Mouse (Mus musculus): ENCODE results near the gene Gm11111. TPM values are rescaled to one million over a fixed set of nuclear protein-coding genes. Genes with fewer than 3 reads are reported as not detected.

The Gm11111 gene
- polyA plus RNA-seq, 1 experiment, result not detected

DNA sequence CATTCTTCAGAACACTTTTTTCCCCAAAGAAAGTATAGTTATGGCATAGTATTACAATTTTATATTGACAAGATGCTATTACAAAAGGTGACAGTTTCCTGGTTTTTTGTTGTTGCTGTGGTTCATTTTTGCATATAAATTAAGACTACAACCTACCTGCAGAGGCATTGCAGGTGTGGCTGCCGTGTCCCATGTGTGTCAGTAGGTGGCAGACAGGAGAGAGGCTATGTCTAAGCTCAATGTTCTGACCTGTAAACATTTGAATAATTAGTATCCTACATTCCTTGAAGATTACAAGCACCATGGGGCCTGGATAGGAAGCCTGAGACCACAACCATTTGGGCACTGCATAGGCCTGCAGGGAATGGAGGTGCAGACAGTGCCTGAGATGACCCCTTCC, 11.2 kb upstream of the Gm11111 start:
- Histone ChIP-seq H3K27me3 (ENCODE audit: control insufficient read depth, insufficient read depth, low read length, poor library complexity, severe bottlenecking) (no peaks in the 10 kb centered on the region), H3K9ac (ENCODE audit: low read depth, poor library complexity, severe bottlenecking) (no peak overlapping the region), H3K27ac (ENCODE audit: insufficient read depth, low read length) (no peak overlapping the region), H3K36me3 (ENCODE audit: control insufficient read depth, insufficient read depth, low read length, poor library complexity, severe bottlenecking) (no peaks in the 10 kb centered on the region), H3K4me1 (ENCODE audit: control insufficient read depth, insufficient read depth, low read length) (no peaks in the 10 kb centered on the region), H3K9me3 (replicated peaks; ENCODE audit: control insufficient read depth, insufficient read depth, low read length, poor library complexity, severe bottlenecking) (no peaks in the 10 kb centered on the region), H3K4me3 (ENCODE audit: low read depth, low read length) (no peak overlapping the region)
- no peak for TF ChIP-seq EP300 (IDR thresholded peaks at IDR 0.05; ENCODE audit: insufficient read depth, low read depth, low read length)
- peak; percentile 30 for TF ChIP-seq CTCF (IDR thresholded peaks at IDR 0.05; ENCODE audit: low read depth, low read length)
- no peak for TF ChIP-seq POLR2A (IDR thresholded peaks at IDR 0.05; ENCODE audit: insufficient read depth, low read length)

DNA sequence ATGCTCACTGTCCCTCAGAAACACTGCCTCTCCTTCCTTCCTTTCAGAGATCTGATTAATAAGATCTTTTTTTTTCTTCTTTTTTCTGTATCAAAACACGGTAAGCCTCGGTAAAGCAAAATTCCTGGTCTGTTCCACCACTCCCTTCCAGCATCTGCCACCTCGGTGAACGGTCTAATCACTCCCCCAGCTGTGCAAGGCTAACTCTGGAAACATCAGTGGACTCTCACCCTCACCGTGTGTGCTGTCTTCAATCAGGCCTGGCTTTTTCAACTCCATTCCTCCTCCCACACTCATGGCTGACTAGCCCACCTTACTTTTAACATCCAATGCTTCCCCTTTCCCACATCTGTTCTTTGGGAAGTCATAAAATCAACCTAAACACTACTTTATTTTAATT, 2.2 kb upstream of the Gm11111 start:
- TF ChIP-seq EP300 (IDR thresholded peaks at IDR 0.05; ENCODE audit: insufficient read depth, low read depth, low read length) (no peak), POLR2A (IDR thresholded peaks at IDR 0.05; ENCODE audit: insufficient read depth, low read length) (no peak), CTCF (IDR thresholded peaks at IDR 0.05; ENCODE audit: low read depth, low read length) (no peak)
- Histone ChIP-seq H3K4me1 (ENCODE audit: control insufficient read depth, insufficient read depth, low read length) (no peaks in the 10 kb centered on the region), H3K27me3 (ENCODE audit: control insufficient read depth, insufficient read depth, low read length, poor library complexity, severe bottlenecking) (no peaks in the 10 kb centered on the region), H3K27ac (ENCODE audit: insufficient read depth, low read length) (no peak overlapping the region), H3K9me3 (replicated peaks; ENCODE audit: control insufficient read depth, insufficient read depth, low read length, poor library complexity, severe bottlenecking) (no peaks in the 10 kb centered on the region), H3K36me3 (ENCODE audit: control insufficient read depth, insufficient read depth, low read length, poor library complexity, severe bottlenecking) (no peaks in the 10 kb centered on the region), H3K9ac (ENCODE audit: low read depth, poor library complexity, severe bottlenecking) (no peak overlapping the region), H3K4me3 (ENCODE audit: low read depth, low read length) (no peak overlapping the region)

DNA sequence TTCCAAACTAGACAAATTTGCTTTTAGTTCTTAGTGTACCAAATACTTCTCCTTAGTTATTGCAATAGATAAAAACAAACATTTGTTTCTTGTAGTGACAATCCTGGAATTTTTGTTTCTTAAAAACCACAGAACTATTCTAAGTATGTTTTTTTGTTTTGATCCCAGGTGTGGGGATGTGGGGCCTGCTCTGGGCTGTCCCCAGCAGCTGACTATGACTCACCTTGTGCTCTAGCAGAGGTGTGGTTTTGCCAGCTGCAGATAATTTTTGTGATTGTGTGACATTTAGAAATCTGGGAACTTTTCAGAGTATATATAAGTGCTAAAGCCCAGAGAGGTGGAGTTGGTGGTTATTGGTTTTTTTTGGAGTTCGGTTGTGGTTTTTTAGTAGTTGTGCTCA, 1.6 kb upstream of the Gm11111 start:
- H3K36me3 ChIP-seq (ENCODE audit: control insufficient read depth, insufficient read depth, low read length, poor library complexity, severe bottlenecking), result no peaks in the 10 kb centered on the region
- no peak overlapping the region for H3K4me3 ChIP-seq (ENCODE audit: low read depth, low read length)
- no peaks in the 10 kb centered on the region for H3K9me3 ChIP-seq (replicated peaks; ENCODE audit: control insufficient read depth, insufficient read depth, low read length, poor library complexity, severe bottlenecking)
- no peak overlapping the region for H3K27ac ChIP-seq (ENCODE audit: insufficient read depth, low read length)
- H3K9ac ChIP-seq (ENCODE audit: low read depth, poor library complexity, severe bottlenecking), result no peak overlapping the region
- H3K27me3 ChIP-seq (ENCODE audit: control insufficient read depth, insufficient read depth, low read length, poor library complexity, severe bottlenecking), result no peaks in the 10 kb centered on the region
- no peaks in the 10 kb centered on the region for H3K4me1 ChIP-seq (ENCODE audit: control insufficient read depth, insufficient read depth, low read length)
- no peak for TF ChIP-seq POLR2A (IDR thresholded peaks at IDR 0.05; ENCODE audit: insufficient read depth, low read length)
- TF ChIP-seq CTCF (IDR thresholded peaks at IDR 0.05; ENCODE audit: low read depth, low read length), result no peak
- no peak for TF ChIP-seq EP300 (IDR thresholded peaks at IDR 0.05; ENCODE audit: insufficient read depth, low read depth, low read length)

DNA sequence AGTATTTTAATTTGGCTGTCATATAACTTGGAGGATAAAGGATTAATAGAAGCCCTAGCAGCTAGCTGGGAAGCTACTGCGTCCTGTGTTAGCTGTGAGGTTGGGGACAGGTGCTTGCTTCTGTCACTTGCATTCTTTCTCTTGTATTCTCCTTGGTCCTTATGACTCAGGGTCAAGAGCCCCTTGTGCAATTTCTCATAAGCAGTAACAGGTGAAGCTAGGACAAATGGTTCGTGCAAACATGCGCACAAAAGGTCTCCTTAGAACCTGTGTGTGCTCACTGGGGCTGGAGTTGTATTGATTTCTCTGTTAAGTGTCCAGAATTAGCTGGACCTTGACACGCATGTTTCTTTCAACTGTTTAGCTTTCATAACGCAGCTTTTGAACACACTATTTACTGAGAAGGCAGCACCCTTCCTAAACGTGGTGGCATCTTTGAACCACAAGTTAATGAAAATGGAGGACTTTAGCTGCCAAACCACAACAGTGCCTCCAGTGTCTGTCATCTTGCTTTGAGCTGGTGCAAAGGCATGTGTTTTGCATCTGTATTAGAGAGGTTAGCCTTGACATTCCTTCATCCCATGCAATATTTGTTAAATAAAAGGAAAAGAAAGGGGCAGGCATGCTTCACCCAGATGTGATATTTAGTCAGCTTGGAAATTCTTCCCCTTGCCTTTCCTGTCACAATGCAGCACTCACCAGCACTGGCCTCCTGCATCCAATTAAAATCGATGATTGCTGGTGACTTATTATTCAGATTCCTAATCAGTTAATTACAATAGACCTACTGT, 511 bp downstream of the Gm11111 start:
- Histone ChIP-seq H3K4me1 (ENCODE audit: control insufficient read depth, insufficient read depth, low read length) (no peaks in the 10 kb centered on the region), H3K9ac (ENCODE audit: low read depth, poor library complexity, severe bottlenecking) (no peak overlapping the region), H3K36me3 (ENCODE audit: control insufficient read depth, insufficient read depth, low read length, poor library complexity, severe bottlenecking) (no peaks in the 10 kb centered on the region), H3K27ac (ENCODE audit: insufficient read depth, low read length) (no peak overlapping the region), H3K4me3 (ENCODE audit: low read depth, low read length) (no peak overlapping the region), H3K9me3 (replicated peaks; ENCODE audit: control insufficient read depth, insufficient read depth, low read length, poor library complexity, severe bottlenecking) (no peaks in the 10 kb centered on the region), H3K27me3 (ENCODE audit: control insufficient read depth, insufficient read depth, low read length, poor library complexity, severe bottlenecking) (no peaks in the 10 kb centered on the region)
- TF ChIP-seq POLR2A (IDR thresholded peaks at IDR 0.05; ENCODE audit: insufficient read depth, low read length), result no peak
- TF ChIP-seq EP300 (IDR thresholded peaks at IDR 0.05; ENCODE audit: insufficient read depth, low read depth, low read length), result no peak
- no peak for TF ChIP-seq CTCF (IDR thresholded peaks at IDR 0.05; ENCODE audit: low read depth, low read length)

DNA sequence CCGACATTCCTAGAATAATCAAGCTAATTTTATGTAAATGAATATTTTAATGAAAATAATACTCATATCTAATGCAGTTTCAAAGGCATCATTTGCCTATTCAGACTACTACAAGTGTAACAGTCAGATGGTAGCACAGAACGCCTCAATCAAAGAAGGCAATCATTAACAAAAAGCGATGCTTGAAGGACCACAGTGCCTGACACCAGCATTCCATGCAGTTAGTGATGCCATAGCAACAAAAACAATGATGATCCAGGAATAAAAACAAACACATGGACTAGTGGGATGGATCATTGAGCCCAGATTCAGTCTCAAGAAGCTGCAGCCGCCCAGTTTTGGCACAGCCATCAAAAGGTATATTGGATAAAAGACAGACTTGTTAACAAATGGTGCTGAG, 8.8 kb downstream of the Gm11111 start:
- no peak overlapping the region for H3K27ac ChIP-seq (ENCODE audit: insufficient read depth, low read length)
- H3K4me1 ChIP-seq (ENCODE audit: control insufficient read depth, insufficient read depth, low read length), result peaks cover 5% of the 10 kb centered on the region
- H3K36me3 ChIP-seq (ENCODE audit: control insufficient read depth, insufficient read depth, low read length, poor library complexity, severe bottlenecking), result no peaks in the 10 kb centered on the region
- H3K9ac ChIP-seq (ENCODE audit: low read depth, poor library complexity, severe bottlenecking), result no peak overlapping the region
- no peaks in the 10 kb centered on the region for H3K27me3 ChIP-seq (ENCODE audit: control insufficient read depth, insufficient read depth, low read length, poor library complexity, severe bottlenecking)
- TF ChIP-seq POLR2A (IDR thresholded peaks at IDR 0.05; ENCODE audit: insufficient read depth, low read length), result no peak
- no peak for TF ChIP-seq EP300 (IDR thresholded peaks at IDR 0.05; ENCODE audit: insufficient read depth, low read depth, low read length)
- H3K4me3 ChIP-seq (ENCODE audit: low read depth, low read length), result no peak overlapping the region
- H3K9me3 ChIP-seq (replicated peaks; ENCODE audit: control insufficient read depth, insufficient read depth, low read length, poor library complexity, severe bottlenecking), result no peaks in the 10 kb centered on the region

DNA sequence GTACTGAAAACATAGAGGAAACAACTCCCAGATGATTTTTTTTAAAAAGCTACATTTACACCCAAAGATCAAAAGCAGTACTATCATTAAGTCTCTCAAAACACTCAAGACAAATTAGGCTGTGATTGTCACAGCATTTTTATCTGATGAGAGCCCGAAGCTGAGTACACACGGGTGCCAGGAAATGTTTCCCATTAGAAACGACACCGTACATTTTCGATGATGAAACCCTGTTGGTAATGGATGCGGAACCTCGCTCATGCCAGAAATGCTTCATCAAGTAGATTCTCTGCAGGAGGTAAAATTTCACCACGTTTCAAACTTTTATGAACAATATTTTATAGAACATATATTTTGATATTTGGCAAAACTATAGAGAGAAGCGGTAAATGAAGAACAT, 10.3 kb downstream of the Gm11111 start:
- H3K9me3 ChIP-seq (replicated peaks; ENCODE audit: control insufficient read depth, insufficient read depth, low read length, poor library complexity, severe bottlenecking), result no peaks in the 10 kb centered on the region
- peaks cover 8% of the 10 kb centered on the region for H3K4me1 ChIP-seq (ENCODE audit: control insufficient read depth, insufficient read depth, low read length)

More for the DNA sequence above, 10.3 kb downstream of the Gm11111 start:
- Histone ChIP-seq H3K4me3 (ENCODE audit: low read depth, low read length) (no peak overlapping the region), H3K27ac (ENCODE audit: insufficient read depth, low read length) (no peak overlapping the region), H3K27me3 (ENCODE audit: control insufficient read depth, insufficient read depth, low read length, poor library complexity, severe bottlenecking) (no peaks in the 10 kb centered on the region), H3K36me3 (ENCODE audit: control insufficient read depth, insufficient read depth, low read length, poor library complexity, severe bottlenecking) (no peaks in the 10 kb centered on the region), H3K9ac (ENCODE audit: low read depth, poor library complexity, severe bottlenecking) (no peak overlapping the region)
- TF ChIP-seq EP300 (IDR thresholded peaks at IDR 0.05; ENCODE audit: insufficient read depth, low read depth, low read length) (no peak), POLR2A (IDR thresholded peaks at IDR 0.05; ENCODE audit: insufficient read depth, low read length) (no peak), CTCF (IDR thresholded peaks at IDR 0.05; ENCODE audit: low read depth, low read length) (no peak)

Measured in ES-Bruce4 (cell line).